Mouse (Mus musculus) myocyte (in vitro differentiated cells): Measurements from ENCODE around the gene Gpc5. TPM values are rescaled to one million over a fixed set of nuclear protein-coding genes. Genes with fewer than 3 reads are reported as not detected.

Source experiments
- H3K27me3 ChIP-seq: one replicate; pipeline ENCODE4 v1.6.1; 2011; ENCODE audit not compliant: control insufficient read depth, insufficient read depth, insufficient read length
- H3K36me3 ChIP-seq: one replicate; pipeline ENCODE4 v1.6.1; 2011; ENCODE audit not compliant: control insufficient read depth, insufficient read depth
- H3K4me2 ChIP-seq: one replicate; pipeline ENCODE4 v1.6.1; 2011; ENCODE audit warnings: low read depth, control low read depth
- H3K4me3 ChIP-seq: one replicate; pipeline ENCODE4 v1.5.1; 2011; ENCODE audit warnings: mild to moderate bottlenecking, control low read depth, moderate library complexity
- H3K79me2 ChIP-seq: one replicate; pipeline ENCODE4 v1.6.1; 2011; ENCODE audit not compliant: control insufficient read depth, insufficient read depth
- H3ac ChIP-seq: one replicate; pipeline ENCODE4 v1.6.1; 2011; ENCODE audit not compliant: control insufficient read depth, insufficient read length
- CEBPB ChIP-seq: IDR thresholded peaks from 2 replicates; pipeline ENCODE4 v1.6.1; 2011; ENCODE audit warnings: mild to moderate bottlenecking, moderate library complexity; ENCODE audit not compliant: poor library complexity, insufficient read depth, severe bottlenecking
- E2F4 ChIP-seq: IDR thresholded peaks from one replicate; pipeline ENCODE4 v1.6.1; 2011; ENCODE audit warnings: mild to moderate bottlenecking, control low read depth, moderate library complexity; ENCODE audit not compliant: insufficient read depth
- MAX ChIP-seq: IDR thresholded peaks from one replicate; pipeline ENCODE4 v1.6.1; 2011; ENCODE audit warnings: low read depth, mild to moderate bottlenecking, control low read depth
- MYOD1 ChIP-seq, 3 experiments: IDR thresholded peaks; one replicate each; pipeline ENCODE4 v1.6.1; 2011; ENCODE audit warnings: control low read depth in 2 of 3, low read depth in 2 of 3, mild to moderate bottlenecking in 2 of 3, moderate library complexity in 1 of 3; ENCODE audit not compliant: insufficient read length in 2 of 3, control insufficient read depth in 1 of 3
- MYOG ChIP-seq, 3 experiments: IDR thresholded peaks; one replicate each; pipeline ENCODE4 v1.6.1; 2011; ENCODE audit warnings: control low read depth in 2 of 3, low read depth in 2 of 3, mild to moderate bottlenecking in 2 of 3; ENCODE audit not compliant: insufficient read length in 2 of 3, control insufficient read depth in 1 of 3, insufficient read depth in 1 of 3
- POLR2A ChIP-seq: IDR thresholded peaks from one replicate; pipeline ENCODE4 v1.6.1; 2011; ENCODE audit warnings: low read depth, mild to moderate bottlenecking, control low read depth, moderate library complexity; ENCODE audit not compliant: insufficient read length
- POLR2AphosphoS2 ChIP-seq: IDR thresholded peaks from one replicate; pipeline ENCODE4 v1.6.1; 2011; ENCODE audit warnings: low read depth, control low read depth; ENCODE audit not compliant: insufficient read length
- REST ChIP-seq: IDR thresholded peaks from one replicate; pipeline ENCODE4 v1.6.1; 2011; ENCODE audit warnings: mild to moderate bottlenecking, control low read depth, moderate library complexity; ENCODE audit not compliant: insufficient read depth, insufficient read length
- SRF ChIP-seq: IDR thresholded peaks from one replicate; pipeline ENCODE4 v1.6.1; 2011; ENCODE audit warnings: low read depth; ENCODE audit not compliant: control insufficient read depth, insufficient read length
- TCF12 ChIP-seq: IDR thresholded peaks from one replicate; pipeline ENCODE4 v1.6.1; 2011; ENCODE audit warnings: mild to moderate bottlenecking, control low read depth; ENCODE audit not compliant: poor library complexity, insufficient read depth, severe bottlenecking
- TCF3 ChIP-seq: IDR thresholded peaks from one replicate; pipeline ENCODE4 v1.6.1; 2011; ENCODE audit warnings: low read depth, control low read depth; ENCODE audit not compliant: insufficient read length
- USF1 ChIP-seq: IDR thresholded peaks from one replicate; pipeline ENCODE4 v1.6.1; 2011; ENCODE audit warnings: low read depth, mild to moderate bottlenecking, control low read depth, moderate library complexity
- polyA plus RNA-seq: library from polyadenylated mRNA; unstranded; fragments of >200 nt; fragmentation: generic; extraction: Trizol; gene quantifications from one replicate; pipeline ENCODE4 v1.2.1, GENCODE M21; 2012; ENCODE audit warnings: missing spikeins

Gpc5 gene
- polyA plus RNA-seq, 1 experiment: not detected

DNA sequence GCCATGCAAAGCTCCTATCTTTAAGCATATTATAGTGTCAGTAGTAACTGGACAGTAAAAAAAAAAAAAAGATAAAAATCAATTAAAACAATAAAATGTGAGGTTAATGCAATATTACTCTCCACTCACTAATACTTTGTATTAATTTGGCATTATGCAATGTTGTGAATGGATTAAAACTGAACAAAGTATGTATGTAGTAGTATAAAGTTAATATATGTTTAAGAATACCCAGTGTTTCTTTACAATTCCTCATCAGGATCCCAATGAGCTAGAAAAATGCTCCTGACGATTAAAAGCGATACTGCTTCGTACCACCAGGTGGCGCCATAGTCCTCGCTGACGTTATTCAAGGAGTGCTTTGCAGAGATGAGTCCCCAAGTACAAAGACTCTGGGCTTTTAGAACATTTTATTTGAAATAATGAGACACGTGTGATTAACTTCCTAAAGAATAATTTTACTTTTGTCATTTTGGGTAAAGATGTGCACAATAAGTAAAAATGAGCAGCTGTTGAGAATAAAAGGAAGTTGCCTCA, 739.3 kb downstream of the Gpc5 start:
- Histone ChIP-seq H3K27me3 (no peaks in the 10 kb centered on the region), H3K4me3 (no peak overlapping the region)
- TF ChIP-seq TCF3 (no peak), MYOD1 (IDR thresholded peaks at IDR 0.05; ENCODE audit: control insufficient read depth in 1 of 3, insufficient read length in 2 of 3, low read depth in 2 of 3) (no peak), POLR2A (no peak), E2F4 (no peak), TCF12 (no peak), MAX (no peak), SRF (no peak), POLR2AphosphoS2 (no peak), CEBPB (no peak), REST (no peak), USF1 (no peak), MYOG (IDR thresholded peaks at IDR 0.05; ENCODE audit: control insufficient read depth in 1 of 3, insufficient read depth in 1 of 3, insufficient read length in 2 of 3, low read depth in 2 of 3) (no peak)

DNA sequence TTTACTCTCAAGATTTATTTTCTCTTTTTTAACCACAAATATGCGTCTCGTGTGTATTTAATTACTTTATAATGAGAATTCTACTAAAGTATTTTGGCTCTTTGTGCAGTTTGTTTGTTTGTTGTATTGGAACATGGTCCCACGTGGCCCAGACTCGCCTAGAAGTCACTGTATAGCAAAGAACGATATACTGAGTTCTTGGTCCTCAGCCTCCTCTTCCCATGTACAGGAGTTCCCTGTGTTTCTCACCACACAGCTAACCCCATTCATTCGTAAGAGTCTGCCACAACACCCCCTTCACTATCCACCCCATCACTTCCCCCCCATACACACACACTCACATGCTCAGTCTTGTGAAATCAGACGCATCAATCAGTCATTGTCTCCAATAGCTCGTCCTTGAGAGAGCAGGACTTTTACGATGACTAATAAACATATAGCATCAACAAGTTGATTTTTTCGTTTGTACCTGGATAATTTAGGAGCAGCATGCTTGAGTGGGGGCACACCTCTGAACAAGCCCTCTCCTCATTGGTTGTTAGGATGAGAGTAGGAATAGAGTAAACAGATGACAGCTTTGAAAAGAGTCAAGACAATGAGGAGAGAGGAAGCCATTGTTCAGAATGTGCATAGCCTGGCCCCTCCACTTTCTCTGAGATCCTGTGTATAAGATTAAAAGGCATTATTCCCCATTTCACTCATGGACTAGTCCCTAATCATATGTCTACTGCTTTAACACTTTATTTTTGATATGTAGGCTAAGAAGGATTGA, 740.0 kb downstream of the Gpc5 start:
- TF ChIP-seq POLR2AphosphoS2 (no peak), CEBPB (no peak), MYOG (IDR thresholded peaks at IDR 0.05; ENCODE audit: control insufficient read depth in 1 of 3, insufficient read depth in 1 of 3, insufficient read length in 2 of 3, low read depth in 2 of 3) (no peak)
- Histone ChIP-seq H3K36me3 (no peaks in the 10 kb centered on the region), H3K4me3 (no peak overlapping the region), H3ac (no peak overlapping the region), H3K4me2 (no peak overlapping the region), H3K79me2 (no peaks in the 10 kb centered on the region), H3K27me3 (no peaks in the 10 kb centered on the region)

More for the DNA sequence above, 739.3 kb downstream of the Gpc5 start:
- Histone ChIP-seq H3ac (no peak overlapping the region), H3K36me3 (no peaks in the 10 kb centered on the region), H3K79me2 (no peaks in the 10 kb centered on the region), H3K4me2 (no peak overlapping the region)

DNA sequence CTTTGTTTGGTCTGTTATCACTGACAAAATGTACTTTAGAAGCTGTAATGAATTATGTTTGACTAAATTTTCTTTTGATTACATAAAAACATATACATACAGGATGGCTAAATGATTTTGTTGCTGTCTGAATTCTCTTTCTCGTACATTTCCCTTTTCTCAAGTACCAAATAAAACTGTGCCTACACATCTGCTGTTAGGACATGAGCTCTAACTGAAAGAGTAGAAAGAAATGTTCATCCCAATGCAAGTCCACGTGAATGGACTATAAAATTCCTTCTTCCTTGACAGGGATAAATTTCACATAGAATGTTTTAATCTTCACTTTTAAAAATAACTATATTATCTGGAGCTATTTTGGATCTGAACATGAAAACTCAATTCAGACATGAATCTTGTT, 751.8 kb downstream of the Gpc5 start:
- TF ChIP-seq POLR2AphosphoS2: no peak
- no peak for TF ChIP-seq MYOG (IDR thresholded peaks at IDR 0.05; ENCODE audit: control insufficient read depth in 1 of 3, insufficient read depth in 1 of 3, insufficient read length in 2 of 3, low read depth in 2 of 3)
- TF ChIP-seq POLR2A: no peak
- no peak for TF ChIP-seq USF1
- no peak for TF ChIP-seq MYOD1 (IDR thresholded peaks at IDR 0.05; ENCODE audit: control insufficient read depth in 1 of 3, insufficient read length in 2 of 3, low read depth in 2 of 3)
- Histone ChIP-seq H3K4me2 (no peak overlapping the region), H3K79me2 (no peaks in the 10 kb centered on the region), H3K36me3 (no peaks in the 10 kb centered on the region), H3K4me3 (no peak overlapping the region), H3K27me3 (no peaks in the 10 kb centered on the region), H3ac (no peak overlapping the region)

DNA sequence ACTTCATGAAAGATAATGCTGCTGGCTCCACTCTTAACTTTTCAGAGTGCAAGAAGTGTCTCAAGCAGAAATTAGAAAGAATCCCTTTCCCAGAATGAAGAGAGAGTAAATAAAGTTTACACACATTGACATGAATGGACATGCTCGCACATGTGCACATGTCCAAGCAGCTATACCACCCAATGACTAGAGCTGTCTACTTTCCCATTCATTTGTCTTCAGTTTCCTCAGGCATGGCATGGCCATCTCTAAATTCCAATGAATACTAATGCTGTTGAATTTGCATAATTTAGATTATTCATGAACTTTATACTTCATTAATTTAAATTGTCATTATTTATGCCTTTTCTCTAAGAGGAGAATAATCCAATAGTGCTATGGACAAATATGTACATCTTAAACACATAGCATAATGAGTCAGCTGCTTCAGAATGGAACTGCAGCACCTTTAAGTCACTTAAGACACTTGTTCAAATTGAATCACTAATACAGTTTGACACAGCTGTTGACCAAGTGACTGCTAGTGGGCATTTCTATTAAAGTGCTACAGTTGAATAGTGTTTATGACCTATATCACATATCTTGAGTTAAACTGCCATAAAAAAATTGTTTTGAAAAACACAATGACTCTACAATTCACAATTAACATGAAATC, 752.9 kb downstream of the Gpc5 start:
- H3K4me2 ChIP-seq: no peak overlapping the region
- no peaks in the 10 kb centered on the region for H3K36me3 ChIP-seq
- H3K4me3 ChIP-seq: no peak overlapping the region
- no peaks in the 10 kb centered on the region for H3K79me2 ChIP-seq
- no peaks in the 10 kb centered on the region for H3K27me3 ChIP-seq
- TF ChIP-seq MYOD1 (IDR thresholded peaks at IDR 0.05; ENCODE audit: control insufficient read depth in 1 of 3, insufficient read length in 2 of 3, low read depth in 2 of 3): no peak
- TF ChIP-seq TCF3: no peak
- no peak overlapping the region for H3ac ChIP-seq

DNA sequence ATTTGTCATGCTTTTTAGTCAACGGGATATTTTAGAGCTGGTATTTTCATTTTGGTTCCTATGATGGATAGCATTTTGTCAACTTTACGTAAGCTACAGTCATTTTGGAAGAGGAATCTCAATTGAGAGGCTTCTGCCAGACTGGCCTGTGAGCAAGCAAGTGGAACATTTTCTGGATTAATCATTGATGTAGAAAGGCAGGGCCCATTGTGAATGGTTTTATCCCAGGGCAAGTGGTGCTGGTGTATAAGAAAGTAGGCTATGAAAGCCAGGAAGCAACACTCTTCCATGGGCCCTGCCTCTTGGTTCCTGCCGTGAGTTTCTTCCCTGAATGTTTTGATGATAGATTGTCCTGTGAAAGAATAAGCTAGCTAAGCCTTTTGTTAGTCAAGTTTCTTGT, 777.1 kb downstream of the Gpc5 start:
- no peaks in the 10 kb centered on the region for H3K79me2 ChIP-seq
- no peak overlapping the region for H3K4me2 ChIP-seq
- H3K27me3 ChIP-seq: no peaks in the 10 kb centered on the region
- TF ChIP-seq REST (no peak), TCF12 (no peak), CEBPB (no peak), TCF3 (no peak), MYOD1 (IDR thresholded peaks at IDR 0.05; ENCODE audit: control insufficient read depth in 1 of 3, insufficient read length in 2 of 3, low read depth in 2 of 3) (no peak), POLR2AphosphoS2 (no peak), E2F4 (no peak)
- no peak overlapping the region for H3ac ChIP-seq
- H3K36me3 ChIP-seq: no peaks in the 10 kb centered on the region
- no peak overlapping the region for H3K4me3 ChIP-seq
